Mouse (Mus musculus): ENCODE results near the gene 1700008O03Rik.

DNA sequence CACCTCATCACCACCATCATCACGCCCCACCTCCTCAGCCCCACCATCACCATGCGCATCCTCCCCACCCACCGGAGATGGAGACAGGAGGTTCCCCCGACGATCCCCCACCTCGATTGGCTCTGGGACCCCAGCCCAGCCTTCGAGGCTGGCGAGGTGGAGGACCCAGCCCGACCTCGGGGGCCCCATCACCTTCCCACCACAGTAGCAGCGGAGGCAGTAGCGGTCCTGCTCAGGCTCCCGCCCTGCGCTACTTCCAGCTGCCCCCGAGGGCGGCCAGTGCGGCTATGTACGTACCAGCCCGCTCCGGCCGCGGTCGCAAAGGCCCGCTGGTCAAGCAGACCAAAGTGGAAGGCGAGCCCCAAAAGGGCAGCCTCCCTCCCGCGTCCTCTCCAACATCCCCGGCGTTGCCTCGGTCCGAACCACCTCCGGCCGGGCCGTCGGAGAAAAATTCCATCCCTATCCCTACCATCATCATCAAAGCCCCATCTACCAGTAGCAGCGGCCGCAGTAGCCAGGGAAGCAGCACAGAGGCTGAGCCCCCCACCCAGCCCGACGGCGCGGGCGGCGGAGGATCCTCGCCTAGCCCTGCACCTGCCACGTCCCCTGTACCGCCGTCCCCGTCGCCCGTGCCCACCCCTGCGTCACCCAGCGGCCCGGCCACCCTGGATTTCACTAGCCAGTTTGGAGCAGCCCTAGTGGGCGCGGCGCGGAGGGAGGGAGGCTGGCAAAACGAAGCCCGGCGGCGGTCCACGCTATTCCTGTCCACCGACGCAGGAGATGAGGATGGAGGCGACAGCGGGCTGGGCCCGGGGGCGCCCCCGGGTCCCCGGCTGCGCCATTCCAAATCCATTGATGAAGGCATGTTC, 33.5 kb downstream of the 1700008O03Rik start:
- no peak for TF ChIP-seq GATA1 (IDR thresholded peaks at IDR 0.05; ENCODE audit: borderline replicate concordance, low read length)
- no peak for TF ChIP-seq FLI1 (IDR thresholded peaks at IDR 0.05; ENCODE audit: low read length)

Data from megakaryocyte, embryonic 14.5 days (primary cell).